Mouse (Mus musculus) lung, adult 18-20 months (tissue): ENCODE results near the gene Olfr1028.

ENCODE experiments used
- DNase-seq, 2 experiments: peaks; one replicate each; pipeline ENCODE4 v3.0.0; 2022; ENCODE audit warnings: mixed read lengths in 2 of 2

The Olfr1028 gene

DNA sequence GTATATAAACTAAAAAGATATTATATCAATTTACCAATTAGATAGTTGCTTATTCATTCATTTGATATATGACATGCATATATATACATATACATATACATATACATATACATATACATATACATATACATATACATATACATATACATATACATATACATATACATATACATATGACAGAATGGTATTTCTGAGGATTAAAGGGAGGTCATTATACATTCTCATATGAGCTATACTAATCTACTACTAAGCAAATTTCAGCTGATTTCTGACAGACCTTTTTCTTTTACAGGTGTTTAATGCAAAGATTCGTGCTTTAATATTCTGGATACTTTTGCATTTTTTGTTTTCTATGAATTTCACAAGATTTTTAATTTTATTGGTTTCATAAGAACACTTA lies at the start of gene Olfr1028:
Olfr1028 (plus strand) TSS at position 301 of the 400 bp plus-strand sequence.
- DNase-seq: no peak

DNA sequence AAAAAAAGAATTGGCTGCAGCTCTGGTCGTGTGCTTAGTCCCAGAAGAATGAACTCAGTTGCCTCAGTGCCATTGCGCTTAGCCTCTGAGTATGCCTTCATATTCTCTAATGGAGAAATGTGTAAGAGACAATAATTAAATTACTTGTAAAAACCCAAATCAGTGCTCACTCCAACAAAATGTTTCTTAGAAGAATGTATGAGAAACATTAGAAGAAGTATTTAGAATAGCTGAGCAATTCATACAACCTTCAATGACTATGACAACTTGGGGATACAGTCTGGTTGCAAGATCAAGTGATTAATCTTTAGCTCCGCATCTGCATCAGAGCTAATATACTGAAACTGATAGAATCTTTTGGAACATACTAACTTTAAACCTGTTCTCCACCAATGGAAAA lies 45.3 kb upstream of the Olfr1028 start, which contains the start of gene Olfr1024:
Olfr1024 (minus strand) TSS at position 101 of the 400 bp plus-strand sequence.
- no peak for DNase-seq

DNA sequence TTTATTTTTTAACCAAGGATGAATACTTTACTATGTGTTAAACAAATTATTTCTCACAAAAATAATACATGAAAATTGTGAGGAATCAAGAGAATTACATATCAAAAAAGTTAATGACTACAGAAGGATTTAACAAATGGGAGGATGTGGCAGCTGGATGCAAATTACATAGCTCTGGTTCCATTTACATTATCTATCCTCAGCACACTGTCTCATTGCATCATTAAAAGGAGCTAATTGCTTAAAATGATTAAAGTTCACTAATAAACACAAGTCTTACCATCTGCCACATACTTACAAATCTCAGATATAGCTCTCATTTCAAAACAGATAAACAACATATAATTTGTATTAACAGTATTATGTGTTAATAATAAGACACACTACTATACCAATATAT lies 37.0 kb upstream of the Olfr1028 start:
- no peak for DNase-seq

DNA sequence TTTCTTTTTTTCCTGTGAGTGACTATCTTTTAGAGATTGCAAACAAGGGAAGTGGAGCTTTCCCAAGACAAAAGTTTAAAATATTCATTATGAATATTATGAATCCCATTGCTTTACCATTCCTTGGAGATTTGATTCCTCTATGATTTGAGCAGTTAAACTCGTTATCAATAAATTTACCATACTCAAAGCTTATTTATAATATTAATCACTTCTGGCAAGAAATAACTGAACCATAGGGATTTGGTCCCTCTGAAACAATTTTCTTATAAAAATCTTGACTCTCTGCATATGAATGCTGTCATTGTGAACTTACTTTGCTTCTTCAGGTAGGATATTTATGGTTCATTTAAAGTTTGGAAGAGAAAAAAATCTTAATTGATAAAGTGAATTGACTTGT lies 35.3 kb upstream of the Olfr1028 start, which contains the start of gene Olfr1025-ps1:
Olfr1025-ps1 (plus strand) TSS at position 301 of the 400 bp plus-strand sequence.
- no peak for DNase-seq

DNA sequence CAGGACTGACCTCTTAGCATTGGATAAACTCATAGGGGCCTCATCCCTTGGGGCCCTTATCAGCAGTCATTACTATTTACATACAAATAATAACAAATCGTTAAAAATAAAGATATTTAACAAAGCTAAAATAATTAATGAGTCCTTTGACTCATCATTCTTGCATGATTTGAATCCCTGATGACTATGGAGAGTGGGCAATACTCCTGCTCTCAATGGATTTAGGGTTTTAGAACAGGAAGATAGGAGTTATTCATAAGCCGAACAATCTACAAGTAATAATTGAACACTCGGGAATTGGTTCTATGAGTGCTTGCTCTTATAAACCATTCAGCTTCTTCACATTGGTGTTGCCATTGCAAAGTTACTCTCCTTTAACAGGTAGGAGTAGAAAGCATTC lies 29.0 kb upstream of the Olfr1028 start, which contains the start of gene Olfr1026:
Olfr1026 (plus strand) TSS at position 301 of the 400 bp plus-strand sequence.
- no peak for DNase-seq

DNA sequence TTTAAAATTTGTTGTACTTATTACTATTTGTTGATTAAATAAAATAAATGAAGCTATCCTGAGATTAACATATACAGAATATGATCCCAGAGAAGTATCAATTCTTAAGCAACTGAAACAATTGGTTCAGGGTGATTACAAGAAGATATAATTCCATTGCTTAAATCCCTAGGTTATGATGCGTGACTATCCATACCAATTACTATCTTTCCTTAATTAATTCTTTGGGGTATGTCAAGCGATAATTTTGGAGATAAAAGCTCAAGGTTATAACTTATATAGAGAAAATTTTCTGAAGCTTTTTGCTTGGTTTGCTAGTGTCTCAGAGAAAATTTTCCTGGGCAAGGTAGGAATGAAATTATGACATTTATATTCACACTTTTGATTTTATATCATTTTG lies 23.4 kb downstream of the Olfr1028 start, which contains the start of gene Olfr1029:
Olfr1029 (plus strand) TSS at position 301 of the 400 bp plus-strand sequence.
- DNase-seq: no peak

DNA sequence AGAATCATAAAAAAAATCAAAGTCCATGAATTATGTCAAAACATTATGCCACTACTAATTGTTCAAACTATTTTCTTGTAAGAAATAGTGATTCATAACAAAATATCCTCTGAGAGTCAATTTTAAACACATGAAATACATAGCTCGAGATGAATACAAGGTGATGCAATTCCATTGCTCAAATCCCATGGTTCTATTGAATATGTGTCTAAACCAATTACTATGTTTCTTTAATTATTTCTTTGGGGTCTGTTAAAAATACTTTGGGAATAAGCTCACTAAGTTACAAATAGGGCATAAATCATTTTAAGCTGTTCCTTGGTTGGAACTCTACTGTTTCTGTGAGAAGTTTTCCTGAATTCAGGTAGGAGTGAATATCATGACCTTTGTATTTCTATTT lies 28.7 kb downstream of the Olfr1028 start, which contains the start of gene Olfr1030:
Olfr1030 (plus strand) TSS at position 301 of the 400 bp plus-strand sequence.
- no peak for DNase-seq

DNA sequence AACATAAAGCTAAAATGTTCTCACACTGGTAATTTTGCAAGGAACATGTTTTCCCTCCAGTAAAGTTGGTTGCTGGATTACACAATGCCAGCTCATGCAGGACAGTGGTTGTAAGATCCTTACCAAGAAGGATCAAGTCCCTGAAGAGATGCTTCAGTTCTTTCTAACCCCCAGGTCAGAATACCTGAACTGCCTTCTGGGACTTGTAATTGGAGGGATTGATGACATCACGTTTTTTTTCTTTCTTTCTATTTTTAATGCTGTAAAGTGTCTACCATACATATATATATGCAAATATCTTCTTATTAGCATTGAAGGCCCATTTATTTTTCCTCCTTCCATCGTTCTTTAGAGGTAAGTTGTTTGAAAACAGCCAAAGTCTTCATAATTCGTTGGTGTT lies 39.8 kb downstream of the Olfr1028 start, which contains the start of gene Olfr1031:
Olfr1031 (plus strand) TSS at position 301 of the 400 bp plus-strand sequence.
- no peak for DNase-seq
